Mouse (Mus musculus) adrenal gland, adult 8-10 months (tissue): ENCODE data around the gene Adprhl2. TPM values are rescaled to one million over a fixed set of nuclear protein-coding genes. Genes with fewer than 3 reads are reported as not detected.

Experiments used
- total RNA-seq, 4 experiments: library from RNA; stranded (reverse); gene quantifications; 2 replicates each; pipeline ENCODE4 v1.2.4; 2022

Gene Adprhl2
- total RNA-seq, 4 experiments from 2014 or later, result 35.8 to 37.8 (median 37.2) TPM

Other genes with a start within 250 kb of the Adprhl2 start
- gene Lsm10, start 225.1 kb downstream of the Adprhl2 start, total RNA-seq, result 10 to 100 TPM; 22.3 to 33.2 (median 30.7) TPM
- gene Stk40, start 217.7 kb downstream of the Adprhl2 start, total RNA-seq, result 10 to 100 TPM; 33.9 to 38.7 (median 37.6) TPM
- 10 to 100 TPM; 21.1 to 32.2 (median 27.0) TPM for gene Eva1b, start 174.0 kb downstream of the Adprhl2 start, total RNA-seq
- gene Sh3d21, start 158.2 kb downstream of the Adprhl2 start, total RNA-seq, result 1 to 10 TPM; 2.7 to 5.0 (median 4.3) TPM
- gene Thrap3, start 118.9 kb downstream of the Adprhl2 start, total RNA-seq, result 100 to 1,000 TPM; 203 to 250 (median 221) TPM
- gene Map7d1, start 65.4 kb downstream of the Adprhl2 start, total RNA-seq, result 10 to 100 TPM; 55.4 to 81.7 (median 66.8) TPM
- gene Trappc3, start 59.4 kb downstream of the Adprhl2 start, total RNA-seq, result 100 to 1,000 TPM in 1 of 4 experiments, 10 to 100 TPM in 3; 94.1 to 101 (median 96.2) TPM
- 1 to 10 TPM; 3.5 to 4.6 (median 4.0) TPM for gene Col8a2, start 34.9 kb downstream of the Adprhl2 start, total RNA-seq
- gene Tekt2, start 4.0 kb upstream of the Adprhl2 start, total RNA-seq, result 1 to 10 TPM; 1.5 to 6.3 (median 5.2) TPM
- gene Ago3, start 107.9 kb upstream of the Adprhl2 start, total RNA-seq, result 10 to 100 TPM; 17.7 to 32.3 (median 24.6) TPM
- gene Ago1, start 146.9 kb upstream of the Adprhl2 start, total RNA-seq, result 10 to 100 TPM; 40.4 to 47.4 (median 45.4) TPM
- 1 to 10 TPM; 4.9 to 9.2 (median 7.6) TPM for gene Ago4, start 211.8 kb upstream of the Adprhl2 start, total RNA-seq
- 1 to 10 TPM in 3 of 4 experiments, under 1 TPM in 1; 0.44 to 1.8 (median 1.0) TPM for gene Clspn, start 235.2 kb upstream of the Adprhl2 start, total RNA-seq